Mouse (Mus musculus) common myeloid progenitor, adult 5-6 weeks (primary cell): ENCODE data around the gene Mcub. TPM values are rescaled to one million over a fixed set of nuclear protein-coding genes. Genes with fewer than 3 reads are reported as not detected.

Experiments
- ATAC-seq: replicated peaks from 2 replicates; pipeline ENCODE4 v1.8.0; 2016; ENCODE audit warnings: low read depth, mild to moderate bottlenecking, moderate TSS enrichment, inconsistent platforms; ENCODE audit not compliant: poor library complexity, severe bottlenecking
- total RNA-seq: library from RNA; stranded (forward); fragments of 200-1000, 187-1606 nt; gene quantifications from 2 replicates; pipeline ENCODE4 v1.2.3, GENCODE M21; 2017

Mcub gene
- total RNA-seq, 1 experiment from 2014 or later, result 0.78 TPM

- ATAC-seq, result no peak
These were observed 66.6 kb downstream of the Mcub start for GRCm38 (mm10) chr3:129903369-129903768.

- ATAC-seq, result peak; percentile 80
These were observed 68.7 kb downstream of the Mcub start, which contains the start of gene Casp6 for GRCm38 (mm10) chr3:129901271-129901809. Gene Casp6 (plus strand): TSS chr3:129901425.

- ATAC-seq, result no peak
These were observed 71.1 kb downstream of the Mcub start for GRCm38 (mm10) chr3:129898886-129899285.

GRCm38 (mm10) chr3:129896591-129896990 is 73.4 kb downstream of the Mcub start:
- no peak for ATAC-seq

GRCm38 (mm10) chr3:129893143-129893542 is 76.9 kb downstream of the Mcub start:
- ATAC-seq, result no peak

- ATAC-seq, result no peak
These were observed 78.0 kb downstream of the Mcub start for GRCm38 (mm10) chr3:129892003-129892402.

- no peak for ATAC-seq
These were observed 82.1 kb downstream of the Mcub start for GRCm38 (mm10) chr3:129887779-129888517.

- no peak for ATAC-seq
These were observed 83.6 kb downstream of the Mcub start for GRCm38 (mm10) chr3:129886430-129886829.

- ATAC-seq, result no peak
These were observed 84.4 kb downstream of the Mcub start for GRCm38 (mm10) chr3:129885577-129885976.

- peak; percentile 24 for ATAC-seq
These were observed 88.9 kb downstream of the Mcub start for GRCm38 (mm10) chr3:129880925-129881593.

GRCm38 (mm10) chr3:129879913-129880312 is 90.1 kb downstream of the Mcub start:
- ATAC-seq, result no peak

GRCm38 (mm10) chr3:129879131-129879757 is 90.8 kb downstream of the Mcub start:
- peak; percentile 19 for ATAC-seq

GRCm38 (mm10) chr3:129878405-129879021 is 91.5 kb downstream of the Mcub start, which contains the start of gene Pla2g12a:
Gene Pla2g12a (plus strand): TSS chr3:129878606.
- peak; percentile 68 for ATAC-seq

GRCm38 (mm10) chr3:129877327-129877726 is 92.7 kb downstream of the Mcub start:
- no peak for ATAC-seq

Other genes with a start within 250 kb of the Mcub start
- 0.82 and 2.7 TPM in 2 replicates for gene Egf, start 214.9 kb downstream of the Mcub start, total RNA-seq
- gene Lrit3, start 166.2 kb downstream of the Mcub start, total RNA-seq, result not detected in 2 replicates
- gene Rrh, start 147.6 kb downstream of the Mcub start, total RNA-seq, result 0.73 and 1.5 TPM in 2 replicates
- 28.1 and 54.2 TPM in 2 replicates for gene Gar1, start 138.8 kb downstream of the Mcub start, total RNA-seq
- gene Cfi, start 134.3 kb downstream of the Mcub start, total RNA-seq, result not detected in 2 replicates
- gene Pla2g12a, start 91.6 kb downstream of the Mcub start, total RNA-seq, result 40.3 and 48.0 TPM in 2 replicates
- gene Casp6, start 68.8 kb downstream of the Mcub start, total RNA-seq, result 12.3 and 19.0 TPM in 2 replicates
- 20.2 and 48.5 TPM in 2 replicates for gene Sec24b, start 91.3 kb upstream of the Mcub start, total RNA-seq
- gene Col25a1, start 161.3 kb upstream of the Mcub start, total RNA-seq, result not detected in 2 replicates